Mouse (Mus musculus) heart, embryonic 16.5 days (tissue): ENCODE measurements around the gene Pglyrp2. TPM values are rescaled to one million over a fixed set of nuclear protein-coding genes. Genes with fewer than 3 reads are reported as not detected.

Experiments
- ATAC-seq: fragments of 200-750 bp; cut with Nextera tagmentation; replicated peaks from 2 replicates; pipeline ENCODE4 v1.8.0; 2017; ENCODE audit warnings: moderate number of reproducible peaks; ENCODE audit not compliant: insufficient read depth, low FRiP score; ENCODE audit errors: extremely low read depth
- H3K27ac ChIP-seq: fragments of 300-500 bp; sonication (generic); 2 replicates; pipeline ENCODE4 v1.5.1; 2014; ENCODE audit warnings: mild to moderate bottlenecking, low read length, control low read depth, moderate library complexity
- H3K27me3 ChIP-seq: fragments of 300-500 bp; sonication (generic); 2 replicates; pipeline ENCODE4 v1.6.1; 2014; ENCODE audit warnings: low read length, mixed read lengths; ENCODE audit not compliant: control insufficient read depth, insufficient read depth
- H3K36me3 ChIP-seq: fragments of 300-500 bp; sonication (generic); 2 replicates; pipeline ENCODE4 v1.6.1; 2014; ENCODE audit not compliant: control insufficient read depth, insufficient read depth
- H3K4me1 ChIP-seq: fragments of 300-500 bp; sonication (generic); 2 replicates; pipeline ENCODE4 v1.6.1; 2014; ENCODE audit warnings: low read length, mixed read lengths; ENCODE audit not compliant: control insufficient read depth, insufficient read depth
- H3K4me2 ChIP-seq: fragments of 300-500 bp; sonication (generic); 2 replicates; pipeline ENCODE4 v1.6.1; 2014; ENCODE audit warnings: low read depth, mild to moderate bottlenecking, control low read depth, low read length
- H3K4me3 ChIP-seq: fragments of 300-500 bp; sonication (generic); 2 replicates; pipeline ENCODE4 v1.5.1; 2014; ENCODE audit warnings: mild to moderate bottlenecking, control low read depth, low read length
- H3K9ac ChIP-seq: fragments of 300-500 bp; sonication (generic); 2 replicates; pipeline ENCODE4 v1.6.1; 2014; ENCODE audit warnings: low read length, control low read depth
- H3K9me3 ChIP-seq: fragments of 300-500 bp; sonication (generic); replicated peaks from 2 replicates; pipeline ENCODE4 v1.6.1; 2016; ENCODE audit warnings: low read length; ENCODE audit not compliant: control insufficient read depth
- WGBS: fragments of 180-500 bp; shearing (Covaris S2); extraction: QIAGEN DNeasy Blood & Tissue Kit; methylation state at CpG from one replicate; pipeline ENCODE4 v1.1.7; 2014; 5-methylcytosine and 5-hydroxymethylcytosine counted together
- microRNA-seq: library from miRNA; unstranded; fragments of <30 nt; microRNA quantifications from one replicate; pipeline ENCODE4, GENCODE M21; 2017
- polyA plus RNA-seq: library from polyadenylated mRNA; unstranded; fragments of >200 nt; fragmentation: Nextera tagmentation; extraction: Ambion mirVana; gene quantifications from 2 replicates; pipeline ENCODE4 v1.2.1, GENCODE M21; 2015

Gene Pglyrp2
- polyA plus RNA-seq, 1 experiment from 2014 or later = 3.0 TPM

DNA sequence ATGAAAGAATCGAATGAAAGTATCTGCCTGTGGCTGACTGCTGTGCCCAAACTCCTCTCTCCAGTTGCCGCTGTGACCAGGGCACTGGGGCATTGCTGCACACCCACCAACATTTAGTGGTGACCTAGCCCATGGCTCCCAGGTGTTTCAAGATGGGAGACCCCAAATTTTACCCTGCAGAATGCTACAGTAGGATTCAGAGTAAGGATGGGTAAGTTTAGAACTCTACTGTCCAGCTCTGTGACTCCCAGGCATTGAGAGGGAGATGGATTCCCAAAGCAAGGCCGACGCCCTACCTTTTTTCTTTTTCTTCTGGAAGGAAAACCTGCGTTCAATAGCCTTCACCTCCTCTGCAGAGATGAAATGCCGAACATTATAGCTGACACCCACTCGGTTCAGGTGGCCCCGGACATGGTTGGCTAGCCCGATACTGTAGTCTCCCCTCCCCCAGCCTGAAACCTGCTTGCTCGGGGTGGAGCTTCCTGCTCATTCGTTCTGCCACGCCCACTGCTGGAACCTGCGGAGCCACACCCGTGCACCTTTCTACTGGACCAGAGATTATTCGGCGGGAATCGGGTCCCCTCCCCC is 54.9 kb downstream of the Pglyrp2 start:
- WGBS = 23% methylated on average over 12 of the region's 17 CpGs
- peaks cover 3% of the 10 kb centered on the region; the same call in 1 of the 2 replicates for H3K4me1 ChIP-seq
- peak overlapping the region; percentile 37 for H3K4me3 ChIP-seq
- peak overlapping the region; percentile 55 for H3K4me2 ChIP-seq
- H3K36me3 ChIP-seq = 0 out of 2 replicates have a peak, but pooled peaks cover 3% of the 10 kb centered on the region
- no peaks in the 10 kb centered on the region for H3K27me3 ChIP-seq
- no peak for ATAC-seq
- H3K27ac ChIP-seq = no peak overlapping the region
- no peaks in the 10 kb centered on the region for H3K9me3 ChIP-seq
- 0 out of 2 replicates have a peak overlapping the region, but pooled peaks have one; percentile 11 for H3K9ac ChIP-seq

DNA sequence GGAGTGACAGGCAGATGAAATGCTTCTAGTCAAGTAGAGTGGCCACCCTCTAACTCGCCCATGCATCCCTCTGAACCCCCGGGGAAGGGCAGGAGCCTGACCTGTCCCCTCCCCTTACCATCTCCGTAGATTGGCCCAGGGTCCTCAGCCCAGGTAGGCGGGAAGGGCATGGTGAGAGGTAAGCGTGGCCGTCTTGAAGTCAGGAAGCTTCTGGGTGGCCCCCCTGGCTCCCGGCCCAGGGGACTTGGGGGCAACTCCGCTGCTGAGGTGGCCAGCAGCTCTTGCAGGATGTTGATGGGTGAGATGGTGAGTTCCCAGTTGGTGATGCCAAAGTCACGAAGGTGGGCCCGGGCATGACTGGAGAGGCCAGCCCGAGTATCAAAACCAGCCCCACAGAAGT is 56.3 kb downstream of the Pglyrp2 start:
- H3K4me1 ChIP-seq = peaks cover 12% of the 10 kb centered on the region
- ATAC-seq = no peak
- WGBS = 87% methylated on average over 11 of the region's 11 CpGs
- no peak overlapping the region for H3K4me2 ChIP-seq
- no peaks in the 10 kb centered on the region for H3K9me3 ChIP-seq
- H3K36me3 ChIP-seq = 0 out of 2 replicates have a peak, but pooled peaks cover 3% of the 10 kb centered on the region
- no peak overlapping the region for H3K4me3 ChIP-seq
- no peak overlapping the region for H3K27ac ChIP-seq
- H3K27me3 ChIP-seq = no peaks in the 10 kb centered on the region
- no peak overlapping the region for H3K9ac ChIP-seq

- no peak for ATAC-seq
- Histone ChIP-seq H3K4me3 (no peak overlapping the region), H3K4me2 (no peak overlapping the region)
Measured at GRCm38 (mm10) chr17:32365296-32365695, 58.7 kb downstream of the Pglyrp2 start.

GRCm38 (mm10) chr17:32364850-32365249 is 59.1 kb downstream of the Pglyrp2 start:
- H3K4me3 ChIP-seq = peak overlapping the region; percentile 97
- ATAC-seq = no peak
- peak overlapping the region; percentile 55 for H3K9ac ChIP-seq

More at GRCm38 (mm10) chr17:32365296-32365695, 58.7 kb downstream of the Pglyrp2 start:
- peaks cover 17% of the 10 kb centered on the region for H3K4me1 ChIP-seq
- WGBS = 71% methylated on average over 1 of the region's 1 CpGs
- H3K36me3 ChIP-seq = peaks cover 9% of the 10 kb centered on the region
- no peak overlapping the region for H3K27ac ChIP-seq
- H3K27me3 ChIP-seq = no peaks in the 10 kb centered on the region
- H3K9ac ChIP-seq = no peak overlapping the region
- no peaks in the 10 kb centered on the region for H3K9me3 ChIP-seq

GRCm38 (mm10) chr17:32364331-32364730 is 59.6 kb downstream of the Pglyrp2 start:
- H3K4me1 ChIP-seq = peaks cover 17% of the 10 kb centered on the region
- WGBS = 0% methylated on average over 33 of the region's 47 CpGs
- H3K36me3 ChIP-seq = peaks cover 18% of the 10 kb centered on the region
- peak overlapping the region; percentile 65 for H3K4me2 ChIP-seq
- no peaks in the 10 kb centered on the region for H3K9me3 ChIP-seq
- no peaks in the 10 kb centered on the region for H3K27me3 ChIP-seq
- peak overlapping the region; percentile 97 for H3K4me3 ChIP-seq
- ATAC-seq = peak; percentile 91
- H3K9ac ChIP-seq = peak overlapping the region; percentile 96
- H3K27ac ChIP-seq = peak overlapping the region; percentile 85

More at GRCm38 (mm10) chr17:32364850-32365249, 59.1 kb downstream of the Pglyrp2 start:
- Histone ChIP-seq H3K27me3 (no peaks in the 10 kb centered on the region), H3K4me2 (peak overlapping the region; percentile 65), H3K4me1 (peaks cover 17% of the 10 kb centered on the region), H3K36me3 (peaks cover 13% of the 10 kb centered on the region), H3K9me3 (no peaks in the 10 kb centered on the region), H3K27ac (peak overlapping the region; percentile 85)
- WGBS = 48% methylated on average over 5 of the region's 5 CpGs

DNA sequence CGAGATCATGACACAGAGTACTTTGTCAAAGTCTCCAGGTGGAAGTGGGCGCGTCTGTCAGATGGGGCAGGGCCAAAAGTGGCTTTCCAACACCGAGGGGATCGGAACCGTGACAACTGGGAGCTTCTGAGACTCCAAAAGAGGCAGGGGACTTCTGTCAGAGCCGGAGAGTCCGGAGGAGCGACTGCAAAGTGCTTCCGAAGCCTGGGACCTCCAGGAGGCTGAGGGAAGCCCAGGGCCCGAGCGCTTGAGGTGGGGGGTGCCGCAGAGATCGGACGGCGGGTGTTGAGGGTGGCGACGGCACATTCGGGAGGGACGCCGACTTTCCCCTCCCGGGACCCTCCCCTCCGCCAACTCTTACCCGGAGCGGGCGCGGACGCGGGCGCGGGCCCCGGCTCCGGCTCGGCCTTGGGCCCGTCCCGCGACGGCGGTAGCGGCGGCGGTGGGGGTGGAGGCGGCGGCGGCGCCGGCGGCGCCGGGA is 60.1 kb downstream of the Pglyrp2 start:
- H3K4me2 ChIP-seq = peak overlapping the region; percentile 91
- peaks cover 14% of the 10 kb centered on the region for H3K4me1 ChIP-seq
- no peaks in the 10 kb centered on the region for H3K9me3 ChIP-seq
- H3K27ac ChIP-seq = peak overlapping the region; percentile 77
- H3K36me3 ChIP-seq = peaks cover 23% of the 10 kb centered on the region
- H3K4me3 ChIP-seq = peak overlapping the region; percentile 97
- 1% methylated on average over 34 of the region's 50 CpGs for WGBS
- peak overlapping the region; percentile 96 for H3K9ac ChIP-seq
- H3K27me3 ChIP-seq = no peaks in the 10 kb centered on the region
- peak; percentile 33 for ATAC-seq

- H3K4me2 ChIP-seq = peak overlapping the region; percentile 91
- no peaks in the 10 kb centered on the region for H3K9me3 ChIP-seq
- H3K27me3 ChIP-seq = no peaks in the 10 kb centered on the region
- no peak overlapping the region for H3K27ac ChIP-seq
- no peak for ATAC-seq
- H3K4me1 ChIP-seq = peaks cover 14% of the 10 kb centered on the region
- WGBS = 73% methylated on average over 4 of the region's 4 CpGs
- H3K9ac ChIP-seq = no peak overlapping the region
- peaks cover 34% of the 10 kb centered on the region for H3K36me3 ChIP-seq
- H3K4me3 ChIP-seq = peak overlapping the region; percentile 97; the same call in 1 of the 2 replicates
Measured at GRCm38 (mm10) chr17:32362686-32363085, 61.3 kb downstream of the Pglyrp2 start.

Small RNA genes within 50 kb of the gene (microRNA-seq; reads per million reads assigned to microRNA genes)
- gene Gm22201 = not detected

Other genes starting within 250 kb of the Pglyrp2 start
- 0.20 and 0.85 TPM in 2 replicates for gene Ephx3, start 234.6 kb downstream of the Pglyrp2 start, polyA plus RNA-seq
- 54.1 and 55.4 TPM in 2 replicates for gene Brd4, start 139.4 kb downstream of the Pglyrp2 start, polyA plus RNA-seq
- gene Akap8, start 102.9 kb downstream of the Pglyrp2 start, polyA plus RNA-seq = 75.8 and 81.4 TPM in 2 replicates
- 99.2 and 107 TPM in 2 replicates for gene Akap8l, start 73.6 kb downstream of the Pglyrp2 start, polyA plus RNA-seq
- gene Wiz, start 34.7 kb downstream of the Pglyrp2 start, polyA plus RNA-seq = 10.5 and 11.1 TPM in 2 replicates
- gene Rasal3, start 20.6 kb downstream of the Pglyrp2 start, polyA plus RNA-seq = 5.8 and 13.9 TPM in 2 replicates
- 0.24 and 0.54 TPM in 2 replicates for gene Cyp4f39, start 28.6 kb upstream of the Pglyrp2 start, polyA plus RNA-seq
- 6.5 and 6.8 TPM in 2 replicates for gene Cyp4f17, start 81.9 kb upstream of the Pglyrp2 start, polyA plus RNA-seq
- 16.7 and 17.6 TPM in 2 replicates for gene Cyp4f16, start 112.4 kb upstream of the Pglyrp2 start, polyA plus RNA-seq
- not detected in 2 replicates for gene Cyp4f37, start 197.1 kb upstream of the Pglyrp2 start, polyA plus RNA-seq
- gene Cyp4f40, start 234.7 kb upstream of the Pglyrp2 start, polyA plus RNA-seq = not detected in 2 replicates